Mouse (Mus musculus) midbrain, embryonic 15.5 days (tissue): ENCODE measurements around the gene Ccdc96. TPM values are rescaled to one million over a fixed set of nuclear protein-coding genes. Genes with fewer than 3 reads are reported as not detected.
A peak's percentile ranks its signal among the peaks of the same experiment; 100 is the strongest.

Source experiments
- ATAC-seq: fragments of 200-750 bp; cut with Nextera tagmentation; replicated peaks from 2 replicates; pipeline ENCODE4 v1.8.0; 2017; ENCODE audit warnings: moderate TSS enrichment
- H3K27ac ChIP-seq: fragments of 300-500 bp; sonication (generic); 2 replicates; pipeline ENCODE4 v1.5.1; 2015; ENCODE audit warnings: mild to moderate bottlenecking, inconsistent platforms
- H3K27me3 ChIP-seq: fragments of 300-500 bp; sonication (generic); replicated peaks from 2 replicates; pipeline ENCODE4 v1.6.1; 2015; ENCODE audit warnings: inconsistent platforms
- H3K36me3 ChIP-seq: fragments of 300-500 bp; sonication (generic); replicated peaks from 2 replicates; pipeline ENCODE4 v1.6.1; 2015; ENCODE audit warnings: inconsistent platforms
- H3K4me1 ChIP-seq: fragments of 300-500 bp; sonication (generic); 2 replicates; pipeline ENCODE4 v1.6.1; 2015; ENCODE audit warnings: inconsistent platforms
- H3K4me2 ChIP-seq: fragments of 300-500 bp; sonication (generic); 2 replicates; pipeline ENCODE4 v1.6.1; 2015; ENCODE audit warnings: inconsistent platforms, mild to moderate bottlenecking, moderate library complexity
- H3K4me3 ChIP-seq: fragments of 300-500 bp; sonication (generic); 2 replicates; pipeline ENCODE4 v1.5.1; 2015; ENCODE audit warnings: mild to moderate bottlenecking, inconsistent platforms
- H3K9ac ChIP-seq: fragments of 300-500 bp; sonication (generic); 2 replicates; pipeline ENCODE4 v1.6.1; 2015; ENCODE audit warnings: mild to moderate bottlenecking, inconsistent platforms
- H3K9me3 ChIP-seq: fragments of 300-500 bp; sonication (generic); 2 replicates; pipeline ENCODE4 v1.6.1; 2016; ENCODE audit warnings: inconsistent platforms
- whole genome bisulfite sequencing: fragments of 180-500 bp; shearing (Covaris S2); methylation state at CpG from one replicate; pipeline ENCODE4 v1.1.7; 2015; ENCODE audit warnings: mixed read lengths; 5-methylcytosine and 5-hydroxymethylcytosine counted together
- polyA plus RNA-seq: library from polyadenylated mRNA; unstranded; fragments of >200 nt; fragmentation: Nextera tagmentation; extraction: Ambion mirVana; gene quantifications from 2 replicates; pipeline ENCODE4 v1.2.1, GENCODE M21; 2015

Ccdc96 gene
- polyA plus RNA-seq, 1 experiment from 2014 or later, result 3.5 TPM

- H3K4me3 ChIP-seq, result no peak overlapping the region
- H3K27ac ChIP-seq, result no peak overlapping the region
These were observed 31.2 kb downstream of the Ccdc96 start for GRCm38 (mm10) chr5:36515558-36515957.

GRCm38 (mm10) chr5:36517596-36517995 lies 33.2 kb downstream of the Ccdc96 start:
- WGBS, result 93% methylated on average over 3 of the region's 3 CpGs
- Histone ChIP-seq H3K27ac (no peak overlapping the region), H3K36me3 (peaks cover 50% of the 10 kb centered on the region)

More at GRCm38 (mm10) chr5:36515558-36515957, 31.2 kb downstream of the Ccdc96 start:
- Histone ChIP-seq H3K9ac (no peak overlapping the region), H3K9me3 (no peaks in the 10 kb centered on the region), H3K27me3 (no peaks in the 10 kb centered on the region), H3K4me2 (no peak overlapping the region), H3K4me1 (no peaks in the 10 kb centered on the region), H3K36me3 (peaks cover 48% of the 10 kb centered on the region)
- 82% methylated on average over 5 of the region's 5 CpGs for WGBS
- no peak for ATAC-seq

GRCm38 (mm10) chr5:36519751-36520150 lies 35.4 kb downstream of the Ccdc96 start:
- 73% methylated on average over 3 of the region's 3 CpGs for WGBS
- Histone ChIP-seq H3K4me1 (no peaks in the 10 kb centered on the region), H3K4me3 (no peak overlapping the region), H3K36me3 (peaks cover 49% of the 10 kb centered on the region), H3K9ac (no peak overlapping the region), H3K4me2 (no peak overlapping the region), H3K9me3 (no peaks in the 10 kb centered on the region), H3K27ac (no peak overlapping the region), H3K27me3 (no peaks in the 10 kb centered on the region)
- no peak; the same call in 1 of the 2 replicates for ATAC-seq

More at GRCm38 (mm10) chr5:36517596-36517995, 33.2 kb downstream of the Ccdc96 start:
- H3K4me3 ChIP-seq, result no peak overlapping the region
- no peaks in the 10 kb centered on the region for H3K4me1 ChIP-seq
- no peak for ATAC-seq
- H3K9me3 ChIP-seq, result no peaks in the 10 kb centered on the region
- no peak overlapping the region for H3K4me2 ChIP-seq
- H3K9ac ChIP-seq, result no peak overlapping the region
- H3K27me3 ChIP-seq, result no peaks in the 10 kb centered on the region

GRCm38 (mm10) chr5:36522782-36523181 lies 38.4 kb downstream of the Ccdc96 start:
- no peak overlapping the region for H3K9ac ChIP-seq
- peaks cover 5% of the 10 kb centered on the region; the same call in 1 of the 2 replicates for H3K4me1 ChIP-seq
- no peak overlapping the region for H3K27ac ChIP-seq
- H3K36me3 ChIP-seq, result peaks cover 43% of the 10 kb centered on the region
- no peaks in the 10 kb centered on the region for H3K27me3 ChIP-seq
- H3K4me3 ChIP-seq, result no peak overlapping the region
- 80% methylated on average over 2 of the region's 2 CpGs for WGBS
- ATAC-seq, result no peak
- no peak overlapping the region for H3K4me2 ChIP-seq
- no peaks in the 10 kb centered on the region for H3K9me3 ChIP-seq

GRCm38 (mm10) chr5:36523219-36523703 lies 38.9 kb downstream of the Ccdc96 start:
- Histone ChIP-seq H3K4me1 (peaks cover 9% of the 10 kb centered on the region), H3K4me3 (no peak overlapping the region), H3K27ac (no peak overlapping the region), H3K36me3 (peaks cover 43% of the 10 kb centered on the region), H3K9ac (no peak overlapping the region), H3K27me3 (no peaks in the 10 kb centered on the region), H3K9me3 (no peaks in the 10 kb centered on the region), H3K4me2 (no peak overlapping the region)
- WGBS, result 83% methylated on average over 5 of the region's 5 CpGs
- ATAC-seq, result no peak

DNA sequence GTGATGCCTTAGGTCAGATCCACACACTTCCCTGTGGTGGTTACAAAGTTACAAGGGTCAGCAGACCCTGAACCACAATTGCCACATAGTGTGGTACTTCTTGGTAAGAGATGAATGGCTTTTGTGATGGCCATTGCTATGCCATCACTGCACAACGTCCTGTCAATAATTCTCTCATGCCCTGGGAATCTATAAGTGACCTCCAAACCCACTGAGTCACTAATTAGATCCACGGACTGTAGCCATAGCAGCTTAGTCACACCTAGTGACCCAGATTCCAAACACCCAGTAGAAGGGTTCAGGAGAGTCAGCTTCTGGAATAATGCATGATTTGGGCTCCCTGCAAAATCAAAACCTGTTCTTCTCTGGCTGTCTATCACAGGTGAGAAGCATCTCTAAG lies 40.8 kb downstream of the Ccdc96 start:
- Histone ChIP-seq H3K27me3 (no peaks in the 10 kb centered on the region), H3K4me1 (peaks cover 25% of the 10 kb centered on the region), H3K9me3 (no peaks in the 10 kb centered on the region), H3K9ac (no peak overlapping the region), H3K36me3 (peaks cover 26% of the 10 kb centered on the region), H3K27ac (no peak overlapping the region), H3K4me2 (no peak overlapping the region), H3K4me3 (no peak overlapping the region)
- 68% methylated on average over 2 of the region's 2 CpGs for WGBS
- no peak for ATAC-seq

- no peak overlapping the region for H3K4me2 ChIP-seq
- H3K36me3 ChIP-seq, result peaks cover 18% of the 10 kb centered on the region
- no peaks in the 10 kb centered on the region for H3K27me3 ChIP-seq
These were observed 41.9 kb downstream of the Ccdc96 start for GRCm38 (mm10) chr5:36526274-36526673.

DNA sequence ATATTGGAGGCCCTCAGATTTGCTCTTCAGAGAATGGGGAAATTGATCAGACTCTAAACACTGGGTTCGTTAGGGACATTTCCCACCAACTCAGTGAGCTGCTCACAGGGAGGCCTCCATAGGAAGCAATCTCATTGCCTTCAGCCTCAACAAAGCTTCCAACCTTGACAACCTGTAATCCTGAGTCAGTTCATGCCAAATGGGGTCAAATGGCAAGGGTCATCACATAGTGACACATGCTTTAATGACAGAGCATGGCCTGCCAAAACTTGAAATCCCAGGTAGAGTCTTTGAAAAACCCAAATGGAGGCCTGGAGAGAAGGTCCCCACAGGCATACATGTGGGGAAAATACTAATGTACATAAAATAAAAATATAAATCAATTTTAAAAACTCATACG lies 42.5 kb downstream of the Ccdc96 start:
- Histone ChIP-seq H3K27ac (no peak overlapping the region), H3K4me2 (no peak overlapping the region), H3K4me3 (no peak overlapping the region), H3K9me3 (no peaks in the 10 kb centered on the region), H3K4me1 (peaks cover 31% of the 10 kb centered on the region), H3K36me3 (peaks cover 12% of the 10 kb centered on the region), H3K27me3 (no peaks in the 10 kb centered on the region), H3K9ac (no peak overlapping the region)
- ATAC-seq, result no peak
- WGBS, result 86% methylated on average over 2 of the region's 2 CpGs

More at GRCm38 (mm10) chr5:36526274-36526673, 41.9 kb downstream of the Ccdc96 start:
- Histone ChIP-seq H3K27ac (no peak overlapping the region), H3K4me3 (no peak overlapping the region), H3K9me3 (no peaks in the 10 kb centered on the region), H3K4me1 (peaks cover 31% of the 10 kb centered on the region), H3K9ac (no peak overlapping the region)
- ATAC-seq, result no peak
- 88% methylated on average over 5 of the region's 5 CpGs for WGBS

DNA sequence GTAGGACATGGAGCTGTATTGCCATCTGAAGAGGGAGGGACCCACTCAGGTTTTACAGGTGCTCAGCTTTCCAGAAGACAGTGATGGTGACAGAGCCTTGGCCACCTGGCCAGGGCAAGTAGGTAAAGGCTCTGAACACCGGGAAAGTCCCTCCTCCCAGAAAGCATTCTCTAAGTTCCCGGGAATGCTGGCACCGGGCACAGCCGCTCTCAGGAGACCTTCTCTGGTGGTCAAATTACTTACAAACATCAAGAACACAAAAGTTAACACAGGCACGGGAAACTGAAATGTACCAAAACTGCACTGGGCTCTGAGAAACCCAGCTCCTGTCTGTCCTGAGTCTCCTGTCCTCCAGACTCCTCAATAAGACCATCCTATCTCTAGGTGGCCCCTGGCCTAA lies 45.3 kb downstream of the Ccdc96 start:
- Histone ChIP-seq H3K36me3 (no peaks in the 10 kb centered on the region), H3K4me2 (peak overlapping the region; percentile 69), H3K9me3 (no peaks in the 10 kb centered on the region), H3K4me3 (peak overlapping the region; percentile 69), H3K27me3 (no peaks in the 10 kb centered on the region), H3K9ac (peak overlapping the region; percentile 81), H3K27ac (peak overlapping the region; percentile 87), H3K4me1 (peaks cover 31% of the 10 kb centered on the region)
- 9% methylated on average over 5 of the region's 5 CpGs for WGBS
- no peak for ATAC-seq

DNA sequence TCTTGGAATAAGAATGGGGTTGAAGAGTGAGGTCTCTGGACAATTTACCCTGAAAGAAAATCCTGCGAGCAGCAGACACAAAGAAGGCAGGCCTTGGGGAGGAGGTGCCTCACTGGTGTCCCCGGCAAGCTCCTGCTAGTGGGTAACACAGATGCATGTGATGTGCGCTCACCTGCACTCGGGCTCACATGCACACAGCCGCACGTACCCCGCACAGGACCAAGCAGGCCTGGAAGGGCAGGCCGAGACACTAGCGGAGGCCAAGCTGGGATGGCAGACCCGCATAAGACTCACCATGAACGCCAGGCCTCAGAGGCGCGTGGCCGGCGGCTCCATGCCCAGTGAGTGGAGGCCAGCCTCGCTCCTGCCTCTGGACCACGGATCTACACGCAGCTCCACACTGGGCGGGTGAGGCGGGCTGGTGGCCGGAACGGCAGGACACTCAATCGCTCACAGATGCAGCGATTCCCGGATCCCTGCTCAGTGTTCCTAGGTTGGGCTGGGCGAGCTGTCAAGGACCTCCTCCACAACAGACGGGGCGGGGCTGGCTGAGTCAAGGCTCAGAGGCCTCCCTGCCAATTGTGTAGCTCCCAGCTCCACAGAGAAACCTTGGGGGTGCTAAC lies 45.9 kb downstream of the Ccdc96 start:
- H3K36me3 ChIP-seq, result no peaks in the 10 kb centered on the region
- no peaks in the 10 kb centered on the region for H3K27me3 ChIP-seq
- ATAC-seq, result peak; percentile 98
- H3K9ac ChIP-seq, result peak overlapping the region; percentile 81
- H3K27ac ChIP-seq, result peak overlapping the region; percentile 87
- WGBS, result 0% methylated on average over 28 of the region's 28 CpGs
- H3K4me2 ChIP-seq, result peak overlapping the region; percentile 69
- peaks cover 31% of the 10 kb centered on the region for H3K4me1 ChIP-seq
- H3K9me3 ChIP-seq, result no peaks in the 10 kb centered on the region
- H3K4me3 ChIP-seq, result peak overlapping the region; percentile 69

- 89% methylated on average over 6 of the region's 6 CpGs for WGBS
- Histone ChIP-seq H3K4me1 (peaks cover 10% of the 10 kb centered on the region), H3K4me2 (no peak overlapping the region), H3K9ac (no peak overlapping the region), H3K4me3 (no peak overlapping the region), H3K9me3 (no peaks in the 10 kb centered on the region), H3K27ac (no peak overlapping the region), H3K36me3 (no peaks in the 10 kb centered on the region), H3K27me3 (no peaks in the 10 kb centered on the region)
- no peak for ATAC-seq
These were observed 50.2 kb downstream of the Ccdc96 start for GRCm38 (mm10) chr5:36534455-36535030.

GRCm38 (mm10) chr5:36535438-36536176 lies 51.2 kb downstream of the Ccdc96 start:
- Histone ChIP-seq H3K27ac (no peak overlapping the region), H3K4me2 (no peak overlapping the region), H3K4me1 (peaks cover 4% of the 10 kb centered on the region; the same call in 1 of the 2 replicates), H3K9me3 (no peaks in the 10 kb centered on the region), H3K4me3 (no peak overlapping the region), H3K9ac (no peak overlapping the region), H3K27me3 (no peaks in the 10 kb centered on the region), H3K36me3 (no peaks in the 10 kb centered on the region)
- no peak for ATAC-seq
- 84% methylated on average over 6 of the region's 6 CpGs for WGBS
